Mouse (Mus musculus) telencephalon, adult 2 months (tissue): ENCODE data around the gene Rims4.

Experiments used
- DNase-seq: peaks from one replicate; pipeline ENCODE4 v3.0.0-alpha.2; 2011; ENCODE audit warnings: low read depth, low spot score

Rims4 gene

GRCm38 (mm10) chr2:163871266-163871665, 47.2 kb downstream of the Rims4 start:
- DNase-seq: no peak

GRCm38 (mm10) chr2:163869783-163870182, 48.7 kb downstream of the Rims4 start:
- no peak for DNase-seq

GRCm38 (mm10) chr2:163866061-163866460, 52.4 kb downstream of the Rims4 start:
- no peak for DNase-seq

GRCm38 (mm10) chr2:163865311-163865710, 53.2 kb downstream of the Rims4 start:
- no peak for DNase-seq

- DNase-seq: no peak
Measured at GRCm38 (mm10) chr2:163858254-163858947, 60.1 kb downstream of the Rims4 start.

GRCm38 (mm10) chr2:163857233-163857632, 61.2 kb downstream of the Rims4 start:
- no peak for DNase-seq

GRCm38 (mm10) chr2:163853461-163853901, 65.0 kb downstream of the Rims4 start, which contains the start of gene Kcnk15:
Gene Kcnk15, plus strand, starts transcription at chr2:163853651.
- no peak for DNase-seq

- no peak for DNase-seq
Measured at GRCm38 (mm10) chr2:163842043-163842442, 76.4 kb downstream of the Rims4 start.

- no peak for DNase-seq
Measured at GRCm38 (mm10) chr2:163839519-163839918, 79.0 kb downstream of the Rims4 start.

- DNase-seq: peak; percentile 28
Measured at GRCm38 (mm10) chr2:163838043-163838442, 80.4 kb downstream of the Rims4 start.

GRCm38 (mm10) chr2:163831163-163831562, 87.3 kb downstream of the Rims4 start:
- no peak for DNase-seq

GRCm38 (mm10) chr2:163826494-163826893, 92.0 kb downstream of the Rims4 start:
- DNase-seq: no peak

- DNase-seq: no peak
Measured at GRCm38 (mm10) chr2:163825861-163826260, 92.6 kb downstream of the Rims4 start.

GRCm38 (mm10) chr2:163823771-163824170, 94.7 kb downstream of the Rims4 start:
- DNase-seq: no peak

GRCm38 (mm10) chr2:163823248-163823647, 95.2 kb downstream of the Rims4 start:
- DNase-seq: no peak

GRCm38 (mm10) chr2:163820607-163821006, 97.9 kb downstream of the Rims4 start, which contains the start of gene Ccn5:
Gene Ccn5, plus strand, starts transcription at chr2:163820861.
- no peak for DNase-seq

- DNase-seq: no peak
Measured at GRCm38 (mm10) chr2:163814739-163815465, 103.6 kb downstream of the Rims4 start.

- DNase-seq: no peak
Measured at GRCm38 (mm10) chr2:163813077-163813476, 105.4 kb downstream of the Rims4 start.
